Mouse (Mus musculus): ENCODE measurements around the gene Riiad1. TPM values are rescaled to one million over a fixed set of nuclear protein-coding genes. Genes with fewer than 3 reads are reported as not detected.

Gene Riiad1
- polyA plus RNA-seq, 1 experiment from 2014 or later: 26.1 TPM

GRCm38 (mm10) chr3:94459834-94460233 lies 20.3 kb downstream of the Riiad1 start:
- Histone ChIP-seq H3K27ac (no peak overlapping the region), H3K4me2 (replicated peaks) (no peak overlapping the region), H3K27me3 (peaks cover 9% of the 10 kb centered on the region), H3K9ac (replicated peaks) (no peak overlapping the region), H3K4me1 (replicated peaks) (peaks cover 21% of the 10 kb centered on the region), H3K36me3 (no peaks in the 10 kb centered on the region), H3K4me3 (replicated peaks) (no peak overlapping the region), H3K9me3 (no peaks in the 10 kb centered on the region)
- WGBS: 96% methylated on average over 2 of the region's 2 CpGs
- no peak for ATAC-seq

- H3K36me3 ChIP-seq: no peaks in the 10 kb centered on the region
- peak; percentile 40; the same call in 1 of the 2 replicates for ATAC-seq
- peak overlapping the region; percentile 53; the same call in 1 of the 2 replicates for H3K9ac ChIP-seq (replicated peaks)
- peak overlapping the region; percentile 41; the same call in 1 of the 2 replicates for H3K4me3 ChIP-seq (replicated peaks)
- no peaks in the 10 kb centered on the region for H3K9me3 ChIP-seq
- 75% methylated on average over 3 of the region's 3 CpGs for WGBS
- peak overlapping the region; percentile 50; the same call in 1 of the 2 replicates for H3K4me2 ChIP-seq (replicated peaks)
- no peak overlapping the region for H3K27ac ChIP-seq
- H3K27me3 ChIP-seq: peaks cover 9% of the 10 kb centered on the region
- 0 out of 2 replicates have a peak, but pooled peaks cover 4% of the 10 kb centered on the region for H3K4me1 ChIP-seq (replicated peaks)
These were observed 23.1 kb downstream of the Riiad1 start for GRCm38 (mm10) chr3:94457055-94457454.

- ATAC-seq: peak; percentile 93
- Histone ChIP-seq H3K27ac (no peak overlapping the region), H3K36me3 (no peaks in the 10 kb centered on the region), H3K9me3 (no peaks in the 10 kb centered on the region), H3K9ac (replicated peaks) (peak overlapping the region; percentile 53), H3K4me1 (replicated peaks) (0 out of 2 replicates have a peak, but pooled peaks cover 4% of the 10 kb centered on the region), H3K4me3 (replicated peaks) (peak overlapping the region; percentile 41), H3K4me2 (replicated peaks) (peak overlapping the region; percentile 50), H3K27me3 (peaks cover 9% of the 10 kb centered on the region)
- WGBS: 3% methylated on average over 12 of the region's 12 CpGs
These were observed 23.6 kb downstream of the Riiad1 start for GRCm38 (mm10) chr3:94456529-94457000.

GRCm38 (mm10) chr3:94449377-94449776 lies 30.8 kb downstream of the Riiad1 start:
- Histone ChIP-seq H3K4me2 (replicated peaks) (no peak overlapping the region), H3K36me3 (peaks cover 46% of the 10 kb centered on the region), H3K9ac (replicated peaks) (no peak overlapping the region), H3K27me3 (no peaks in the 10 kb centered on the region), H3K9me3 (no peaks in the 10 kb centered on the region), H3K4me3 (replicated peaks) (no peak overlapping the region), H3K4me1 (replicated peaks) (peaks cover 3% of the 10 kb centered on the region), H3K27ac (no peak overlapping the region)
- no peak for ATAC-seq
- 96% methylated on average over 2 of the region's 2 CpGs for WGBS

GRCm38 (mm10) chr3:94443597-94443964 lies 36.6 kb downstream of the Riiad1 start, which contains the start of gene Oaz3:
Oaz3 (minus strand) TSS chr3:94443915.
- 2% methylated on average over 24 of the region's 24 CpGs for WGBS
- Histone ChIP-seq H3K4me2 (replicated peaks) (peak within 1 kb of the TSS; percentile 78), H3K9ac (replicated peaks) (peak within 1 kb of the TSS; percentile 93), H3K4me1 (replicated peaks) (peaks cover 15% of the 10 kb centered on the region), H3K27ac (peak within 1 kb of the TSS; percentile 80), H3K4me3 (replicated peaks) (peak within 1 kb of the TSS; percentile 93), H3K27me3 (0 out of 2 replicates have a peak, but pooled peaks cover 3% of the 10 kb centered on the region), H3K36me3 (peaks cover 33% of the 10 kb centered on the region), H3K9me3 (no peaks in the 10 kb centered on the region)
- ATAC-seq: no peak

- Histone ChIP-seq H3K9ac (replicated peaks) (peak within 1 kb of the TSS; percentile 93), H3K4me2 (replicated peaks) (peak within 1 kb of the TSS; percentile 78), H3K36me3 (peaks cover 30% of the 10 kb centered on the region), H3K27me3 (0 out of 2 replicates have a peak, but pooled peaks cover 3% of the 10 kb centered on the region), H3K4me3 (replicated peaks) (peak within 1 kb of the TSS; percentile 93), H3K4me1 (replicated peaks) (peaks cover 15% of the 10 kb centered on the region), H3K27ac (peak within 1 kb of the TSS; percentile 80), H3K9me3 (no peaks in the 10 kb centered on the region)
- peak; percentile 99 for ATAC-seq
- under 1% methylated on average over 39 of the region's 39 CpGs for WGBS
These were observed 37.1 kb downstream of the Riiad1 start, which contains the start of gene Mrpl9 for GRCm38 (mm10) chr3:94442951-94443596. Mrpl9 (plus strand) TSS chr3:94443318.

- H3K4me1 ChIP-seq (replicated peaks): peaks cover 15% of the 10 kb centered on the region
- 0 out of 2 replicates have a peak, but pooled peaks cover 3% of the 10 kb centered on the region for H3K27me3 ChIP-seq
- no peak overlapping the region for H3K9ac ChIP-seq (replicated peaks)
- H3K27ac ChIP-seq: no peak overlapping the region
- 44% methylated on average over 3 of the region's 3 CpGs for WGBS
- peaks cover 11% of the 10 kb centered on the region for H3K36me3 ChIP-seq
- H3K4me2 ChIP-seq (replicated peaks): no peak overlapping the region
- H3K4me3 ChIP-seq (replicated peaks): no peak overlapping the region
- no peak for ATAC-seq
- H3K9me3 ChIP-seq: no peaks in the 10 kb centered on the region
These were observed 39.0 kb downstream of the Riiad1 start for GRCm38 (mm10) chr3:94441182-94441581.

- no peak overlapping the region for H3K4me2 ChIP-seq (replicated peaks)
- 0 out of 2 replicates have a peak, but pooled peaks cover 3% of the 10 kb centered on the region for H3K27me3 ChIP-seq
- peaks cover 6% of the 10 kb centered on the region; the same call in 1 of the 2 replicates for H3K36me3 ChIP-seq
- no peaks in the 10 kb centered on the region for H3K9me3 ChIP-seq
- no peak overlapping the region for H3K9ac ChIP-seq (replicated peaks)
- H3K4me3 ChIP-seq (replicated peaks): no peak overlapping the region
- 83% methylated on average over 9 of the region's 9 CpGs for WGBS
- no peak overlapping the region for H3K27ac ChIP-seq
- no peaks in the 10 kb centered on the region for H3K4me1 ChIP-seq (replicated peaks)
- no peak for ATAC-seq
These were observed 43.7 kb downstream of the Riiad1 start for GRCm38 (mm10) chr3:94436420-94436819.

GRCm38 (mm10) chr3:94434305-94434704 lies 45.8 kb downstream of the Riiad1 start:
- WGBS: 95% methylated on average over 2 of the region's 2 CpGs

GRCm38 (mm10) chr3:94430980-94431379 lies 49.2 kb downstream of the Riiad1 start:
- H3K27ac ChIP-seq: no peak overlapping the region
- H3K27me3 ChIP-seq: no peaks in the 10 kb centered on the region
- H3K9ac ChIP-seq (replicated peaks): no peak overlapping the region
- no peak overlapping the region for H3K4me3 ChIP-seq (replicated peaks)
- ATAC-seq: no peak
- H3K9me3 ChIP-seq: no peaks in the 10 kb centered on the region
- H3K4me1 ChIP-seq (replicated peaks): no peaks in the 10 kb centered on the region
- H3K36me3 ChIP-seq: peaks cover 49% of the 10 kb centered on the region
- 86% methylated on average over 2 of the region's 2 CpGs for WGBS
- H3K4me2 ChIP-seq (replicated peaks): no peak overlapping the region

More at GRCm38 (mm10) chr3:94434305-94434704, 45.8 kb downstream of the Riiad1 start:
- H3K9me3 ChIP-seq: no peaks in the 10 kb centered on the region
- no peaks in the 10 kb centered on the region for H3K4me1 ChIP-seq (replicated peaks)
- H3K9ac ChIP-seq (replicated peaks): no peak overlapping the region
- H3K4me2 ChIP-seq (replicated peaks): no peak overlapping the region
- no peak overlapping the region for H3K4me3 ChIP-seq (replicated peaks)
- no peak overlapping the region for H3K27ac ChIP-seq
- peaks cover 23% of the 10 kb centered on the region for H3K36me3 ChIP-seq
- no peak for ATAC-seq
- no peaks in the 10 kb centered on the region for H3K27me3 ChIP-seq

Data from midbrain, embryonic 13.5 days (tissue).